Mouse (Mus musculus): ENCODE measurements around the gene Itga6.

DNA sequence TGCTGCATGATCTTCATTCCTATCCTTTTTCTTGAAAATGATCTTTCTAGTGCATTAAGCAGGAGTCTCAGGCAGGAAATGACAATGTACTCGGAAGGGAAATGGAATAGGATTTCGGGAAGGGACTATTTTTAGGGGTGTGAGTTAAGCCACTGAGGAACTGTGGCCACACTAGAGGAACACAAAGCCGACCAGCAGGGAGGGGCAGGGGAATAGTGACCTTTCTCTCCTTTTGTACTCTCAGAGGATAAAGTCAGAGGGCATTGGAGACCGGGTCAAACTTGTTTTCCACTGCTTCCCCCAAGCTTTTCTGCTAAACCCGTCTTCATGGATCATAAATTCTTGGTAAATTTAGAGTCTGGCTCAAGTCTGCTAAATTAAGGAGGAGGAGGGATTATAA is 122.1 kb downstream of the Itga6 start:
- no peak for TF ChIP-seq CTCF (IDR thresholded peaks at IDR 0.05)
- peak; percentile 69; the same call in 1 of the 2 replicates for TF ChIP-seq EP300 (IDR thresholded peaks at IDR 0.05; ENCODE audit: insufficient read depth, low read depth, low read length)
- no peak for TF ChIP-seq POLR2A (IDR thresholded peaks at IDR 0.05; ENCODE audit: insufficient read depth, low read depth, low read length)

Data from heart, adult 2 months (tissue).